Mouse (Mus musculus): ENCODE measurements at regions not wholly inside any gene's neighbourhood (a gene's known extent, or its start where the extent isn't known, plus 50 kb on each side); places are given as distances from the start of the nearest gene placed in this dataset.

- WGBS = 11% methylated on average over 3 of the region's 3 CpGs
Observed at GRCm38 (mm10) chr4:55593132-55593531, 60.9 kb upstream of the Klf4 start.

GRCm38 (mm10) chr4:55586212-55586611, 53.9 kb upstream of the Klf4 start:
- Histone ChIP-seq H3K27ac (no peak overlapping the region), H3K4me3 (no peak overlapping the region), H3K27me3 (no peaks in the 10 kb centered on the region), H3K4me1 (replicated peaks) (no peaks in the 10 kb centered on the region), H3K9me3 (no peaks in the 10 kb centered on the region), H3K4me2 (no peak overlapping the region), H3K36me3 (no peaks in the 10 kb centered on the region), H3K9ac (no peak overlapping the region)
- ATAC-seq (ENCODE audit: low FRiP score) = no peak
- 83% methylated on average over 3 of the region's 3 CpGs for WGBS

More at GRCm38 (mm10) chr4:55593132-55593531, 60.9 kb upstream of the Klf4 start:
- Histone ChIP-seq H3K27me3 (no peaks in the 10 kb centered on the region), H3K9me3 (no peaks in the 10 kb centered on the region), H3K4me3 (no peak overlapping the region), H3K4me2 (no peak overlapping the region), H3K4me1 (replicated peaks) (peaks cover 9% of the 10 kb centered on the region), H3K36me3 (no peaks in the 10 kb centered on the region), H3K27ac (no peak overlapping the region), H3K9ac (no peak overlapping the region)
- ATAC-seq (ENCODE audit: low FRiP score) = no peak

GRCm38 (mm10) chr4:55583589-55583988, 51.3 kb upstream of the Klf4 start:
- Histone ChIP-seq H3K9me3 (no peaks in the 10 kb centered on the region), H3K4me1 (replicated peaks) (no peaks in the 10 kb centered on the region), H3K4me2 (no peak overlapping the region), H3K27ac (no peak overlapping the region), H3K9ac (no peak overlapping the region), H3K27me3 (no peaks in the 10 kb centered on the region), H3K4me3 (no peak overlapping the region), H3K36me3 (no peaks in the 10 kb centered on the region)
- 62% methylated on average over 8 of the region's 8 CpGs for WGBS
- no peak for ATAC-seq (ENCODE audit: low FRiP score)

Data from hindbrain, embryonic 13.5 days (tissue).